Mouse (Mus musculus): ENCODE results near the gene Usp32.

Gene Usp32

GRCm38 (mm10) chr11:84945841-84946240 is 194.1 kb downstream of the Usp32 start:
- no peak for DNase-seq

- no peak for DNase-seq
Measured at GRCm38 (mm10) chr11:84944639-84945435, 195.1 kb downstream of the Usp32 start.

DNA sequence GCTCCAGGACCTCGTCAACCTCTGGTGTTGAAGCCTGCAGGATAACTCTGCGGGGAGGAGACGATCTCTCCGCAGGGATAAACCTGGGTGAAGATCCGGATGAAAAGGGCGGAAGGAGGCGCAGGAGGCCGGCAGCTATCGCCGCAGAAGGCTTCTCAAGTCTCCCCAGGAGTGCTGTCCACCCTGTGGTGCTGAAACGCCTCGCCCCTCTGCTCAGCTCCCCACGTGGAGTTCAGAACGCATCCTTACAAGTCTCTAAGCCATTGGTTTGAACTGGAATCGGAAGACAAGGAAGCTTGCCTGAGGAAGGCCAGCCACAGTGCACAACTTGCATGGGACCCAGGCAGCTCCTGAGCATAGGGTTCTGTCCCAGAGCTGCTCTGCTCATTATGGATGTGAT is 196.0 kb downstream of the Usp32 start:
- no peak for DNase-seq

GRCm38 (mm10) chr11:84940140-84940539 is 199.8 kb downstream of the Usp32 start:
- no peak for DNase-seq

DNA sequence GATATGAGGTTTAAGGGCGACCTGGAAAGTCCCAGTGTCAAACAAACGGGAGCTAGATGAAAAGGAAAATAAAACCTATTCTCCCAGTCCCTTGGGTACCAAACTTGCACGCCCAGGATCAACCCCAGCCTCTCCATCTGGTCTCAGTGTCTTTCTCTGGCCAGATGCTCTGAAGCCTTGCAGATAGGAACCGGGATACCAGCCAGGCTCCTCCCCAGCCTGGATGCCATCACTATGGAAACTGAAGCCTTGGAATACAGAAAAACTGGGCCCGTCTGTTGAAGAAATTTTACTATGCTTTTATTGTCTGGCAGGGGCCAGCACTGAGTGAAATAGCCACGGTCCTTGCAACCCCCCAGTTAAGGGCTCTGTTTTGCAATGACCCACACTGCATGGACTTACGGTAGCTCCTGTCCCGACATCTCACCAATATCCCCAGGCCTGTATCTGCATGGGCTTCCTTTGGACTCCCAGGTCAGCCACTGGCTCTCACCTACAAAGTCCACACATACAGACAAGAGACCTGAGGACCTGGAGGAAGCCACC is 200.4 kb downstream of the Usp32 start:
- DNase-seq, result no peak
